Mouse (Mus musculus) heart, adult 2 months (tissue): ENCODE measurements around the gene Gramd1b.

Experiments
- EP300 ChIP-seq: fragments of 200-500 bp; IDR thresholded peaks from 2 replicates; pipeline ENCODE4 v1.6.1; 2011; ENCODE audit warnings: low read depth, low read length, control low read depth; ENCODE audit not compliant: insufficient read depth
- POLR2A ChIP-seq: fragments of 200-500 bp; IDR thresholded peaks from 2 replicates; pipeline ENCODE4 v1.6.1; 2011; ENCODE audit warnings: mild to moderate bottlenecking, low read depth, low read length, control low read depth; ENCODE audit not compliant: insufficient read depth

DNA sequence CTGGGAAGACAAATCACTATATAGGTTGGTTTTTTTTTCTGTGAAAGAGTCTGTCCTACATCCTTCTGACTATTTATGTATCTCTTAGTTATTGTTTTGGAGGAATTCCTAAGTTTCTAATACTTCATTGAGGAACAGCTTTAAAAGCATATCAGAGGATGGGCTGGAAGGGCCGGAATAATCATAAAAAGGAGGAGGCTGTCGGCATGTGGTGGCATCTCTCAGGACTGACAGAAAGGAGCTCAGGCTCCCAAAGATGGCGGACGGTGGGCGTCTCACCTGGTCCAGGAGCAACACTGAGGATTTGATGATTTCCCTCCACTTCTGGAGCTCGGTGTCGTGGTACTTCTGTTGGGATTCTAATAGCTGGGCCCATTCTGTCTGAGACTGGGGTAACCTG, 231.9 kb downstream of the Gramd1b start:
- TF ChIP-seq POLR2A (no peak), EP300 (no peak)
